Mouse (Mus musculus) ovary, adult 18-20 months (tissue): ENCODE results near the gene Plekhn1.

Source experiments
- DNase-seq: peaks from one replicate; pipeline ENCODE4 v3.0.0; 2022; ENCODE audit warnings: low spot score, mixed read lengths

Plekhn1 gene

GRCm38 (mm10) chr4:156184291-156184954 is 50.2 kb downstream of the Plekhn1 start:
- DNase-seq = no peak

- no peak for DNase-seq
These were observed 50.9 kb downstream of the Plekhn1 start for GRCm38 (mm10) chr4:156183747-156184146.

GRCm38 (mm10) chr4:156177630-156178029 is 57.0 kb downstream of the Plekhn1 start:
- no peak for DNase-seq

- DNase-seq = no peak
These were observed 62.8 kb downstream of the Plekhn1 start for GRCm38 (mm10) chr4:156171828-156172227.
